Mouse (Mus musculus) cortical plate, adult 2 months (tissue): Measurements from ENCODE around the gene Ubac2.

ENCODE experiments used
- CTCF ChIP-seq: fragments of 200-500 bp; IDR thresholded peaks from 2 replicates; pipeline ENCODE4 v1.5.1; 2011; ENCODE audit warnings: mild to moderate bottlenecking, control low read depth, low read length; ENCODE audit not compliant: insufficient read depth; ENCODE audit errors: extremely low read depth
- POLR2A ChIP-seq: fragments of 200-500 bp; IDR thresholded peaks from 2 replicates; pipeline ENCODE4 v1.6.1; 2011; ENCODE audit warnings: mild to moderate bottlenecking, low read length, control low read depth; ENCODE audit not compliant: insufficient read depth; ENCODE audit errors: extremely low read depth

DNA sequence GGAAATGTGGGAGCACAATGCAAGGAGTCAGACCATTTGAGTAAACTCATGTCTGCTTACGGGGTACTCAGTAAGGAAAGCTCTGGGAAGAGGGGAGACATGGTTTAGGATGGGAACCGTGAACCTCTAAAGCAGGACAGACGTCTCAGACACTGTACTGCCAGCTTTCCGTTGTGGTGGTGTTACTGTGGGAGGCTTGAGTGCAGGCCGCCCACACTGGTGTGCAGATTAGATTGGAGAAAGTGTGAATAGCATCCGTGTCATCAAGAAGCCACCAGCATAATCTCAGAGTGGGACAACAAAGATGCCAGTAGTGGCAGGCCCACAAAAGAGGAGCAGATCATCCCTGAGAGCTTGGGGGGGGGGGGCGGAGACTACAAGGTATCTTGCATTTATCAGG, 123.8 kb downstream of the Ubac2 start:
- no peak for TF ChIP-seq CTCF
- no peak for TF ChIP-seq POLR2A
